Mouse (Mus musculus) neutrophil, adult 5-6 weeks (primary cell): ENCODE results near the gene Cfap36. TPM values are rescaled to one million over a fixed set of nuclear protein-coding genes. Genes with fewer than 3 reads are reported as not detected.

ENCODE experiments used
- ATAC-seq: fragments of 151-379, 151-347 bp; 2 replicates; pipeline ENCODE4 v1.8.0; 2017; ENCODE audit warnings: mild to moderate bottlenecking, moderate TSS enrichment; ENCODE audit not compliant: insufficient number of reproducible peaks, poor library complexity, low FRiP score, severe bottlenecking; ENCODE audit errors: extremely low read depth
- total RNA-seq: library from RNA; stranded (forward); fragments of 200-1000 nt; gene quantifications from 2 replicates; pipeline ENCODE4 v1.2.3, GENCODE M21; 2017

Cfap36 gene
- total RNA-seq, 1 experiment from 2014 or later = 29.6 TPM

- ATAC-seq = no peak
Measured at GRCm38 (mm10) chr11:29203653-29204052, 43.6 kb downstream of the Cfap36 start.

- ATAC-seq = no peak
Measured at GRCm38 (mm10) chr11:29188981-29189380, 58.2 kb downstream of the Cfap36 start.

DNA sequence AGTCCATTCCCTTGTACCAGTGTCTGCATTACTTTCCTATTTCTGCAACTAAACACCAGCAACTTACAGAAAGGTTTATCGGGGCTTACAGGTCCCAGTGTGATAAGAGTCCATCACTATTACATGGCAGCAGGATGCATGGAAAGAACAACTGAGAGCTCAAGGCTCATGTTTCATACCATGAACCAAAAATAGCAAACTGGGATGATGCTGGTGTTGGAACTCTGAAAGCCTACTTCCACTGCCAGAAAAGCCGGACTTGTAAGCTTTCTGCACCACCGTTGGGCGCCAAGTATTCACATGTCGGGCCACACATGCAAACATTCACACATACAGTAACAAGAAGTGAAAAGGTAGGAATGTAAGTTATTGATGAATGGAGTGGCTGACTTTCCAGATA, 65.5 kb downstream of the Cfap36 start:
- ATAC-seq = no peak

DNA sequence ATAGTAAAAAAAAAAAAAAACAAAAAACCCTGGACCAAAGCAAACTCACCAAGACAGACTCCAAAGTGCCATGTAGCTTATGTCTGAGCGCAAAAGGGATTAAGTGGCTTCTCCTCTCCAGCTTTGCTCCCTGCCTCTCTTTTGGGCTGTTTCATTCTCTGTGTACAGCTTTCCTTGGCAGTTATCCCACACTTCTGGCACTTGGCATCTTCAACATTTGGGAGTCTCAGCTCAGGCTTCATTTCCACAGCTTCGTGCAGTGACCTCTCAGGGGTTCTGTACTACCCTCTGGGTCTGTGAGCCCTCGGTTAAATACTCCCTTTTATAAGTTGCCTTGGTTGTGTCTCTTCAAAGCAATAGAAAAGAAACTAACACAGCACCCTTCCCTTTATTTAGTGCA, 66.6 kb downstream of the Cfap36 start:
- ATAC-seq = no peak

GRCm38 (mm10) chr11:29179319-29179718, 67.9 kb downstream of the Cfap36 start:
- ATAC-seq = no peak

- ATAC-seq = no peak
Measured at GRCm38 (mm10) chr11:29173706-29174436, 73.3 kb downstream of the Cfap36 start.

- ATAC-seq = peak; percentile 65
Measured at GRCm38 (mm10) chr11:29173125-29173631, 74.0 kb downstream of the Cfap36 start.

GRCm38 (mm10) chr11:29172563-29173124, 74.6 kb downstream of the Cfap36 start, which contains the start of gene Ppp4r3b:
Gene Ppp4r3b, plus strand, starts transcription at chr11:29172890.
- peak; percentile 91 for ATAC-seq

DNA sequence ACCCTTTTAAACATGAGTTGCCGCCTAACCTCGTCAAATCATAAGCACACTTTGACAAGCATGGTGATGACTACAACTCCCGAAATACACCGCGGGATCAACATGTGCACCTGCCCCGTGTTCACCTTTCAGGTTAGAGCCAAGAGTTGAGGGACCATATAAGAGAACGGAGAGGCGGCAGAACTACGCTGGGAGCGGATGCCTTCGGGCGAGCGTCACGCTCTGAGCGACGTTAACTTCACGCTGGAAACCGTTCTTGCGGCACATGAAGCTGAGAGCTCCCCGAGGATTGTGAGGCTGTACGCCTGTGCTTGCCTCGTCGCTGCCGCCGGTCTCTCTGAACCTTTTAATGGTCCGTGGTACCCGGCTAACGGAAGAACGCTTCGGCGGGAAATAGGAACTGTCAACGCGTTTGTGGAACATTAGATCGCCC, 75.2 kb downstream of the Cfap36 start:
- ATAC-seq = peak; percentile 33; the same call in 1 of the 2 replicates

Other genes starting within 250 kb of the Cfap36 start
- 28.7 and 31.9 TPM in 2 replicates for gene Pnpt1, start 116.7 kb downstream of the Cfap36 start, total RNA-seq
- gene Ppp4r3b, start 74.5 kb downstream of the Cfap36 start, total RNA-seq = 196 TPM in 2 replicates
- gene Ccdc88a, start 126.2 kb upstream of the Cfap36 start, total RNA-seq = 10.3 and 12.1 TPM in 2 replicates